In genomic region chr8:121949941-121950748, GRCm38 (mm10) we compare ENCODE assay signal across 7 mouse cellular contexts. TPM values are rescaled to one million over a fixed set of nuclear protein-coding genes. Genes with fewer than 3 reads are reported as not detected.
A peak's percentile ranks its signal among the peaks of the same experiment; 100 is the strongest.
DNase-seq lines count a peak whose midpoint lies in the region; ATAC-seq lines count a peak whose summit lies in the region.

No protein-coding gene starts in this region.

- H3K27me3 ChIP-seq in embryonic facial prominence, embryonic 11.5 days (ENCODE audit: control insufficient read depth, insufficient read depth, low read length) = no peaks in the 10 kb centered on the region
- H3K27me3 ChIP-seq in limb, embryonic 10.5 days (ENCODE audit: low read depth, poor library complexity, severe bottlenecking) = no peaks in the 10 kb centered on the region
- 0 out of 2 replicates have a peak, but pooled peaks cover 2% of the 10 kb centered on the region for H3K27me3 ChIP-seq in midbrain, embryonic 13.5 days

- H3K9ac ChIP-seq in embryonic facial prominence, embryonic 11.5 days (replicated peaks; ENCODE audit: low read length) = peak overlapping the region; percentile 98
- peak overlapping the region; percentile 99 for H3K9ac ChIP-seq in midbrain, embryonic 13.5 days (replicated peaks)

- H3K4me2 ChIP-seq in embryonic facial prominence, embryonic 11.5 days (ENCODE audit: low read depth, low read length) = peak overlapping the region; percentile 79
- H3K4me2 ChIP-seq in midbrain, embryonic 13.5 days (replicated peaks) = peak overlapping the region; percentile 90

- DNase-seq in adrenal gland, postnatal 14 days = peak; percentile 99
- peak; percentile 98 for DNase-seq in embryonic facial prominence, embryonic 11.5 days (ENCODE audit: low spot score)
- peak; percentile 99 for DNase-seq in kidney, adult 11 months
- peak; percentile 98 for DNase-seq in limb, embryonic 10.5 days (ENCODE audit: low spot score)
- peak; percentile 99 for DNase-seq in spleen, adult 12 weeks (ENCODE audit: low spot score)

- H3K27ac ChIP-seq in embryonic facial prominence, embryonic 11.5 days (replicated peaks; ENCODE audit: low read depth, low read length) = peak overlapping the region; percentile 84
- H3K27ac ChIP-seq in limb, embryonic 10.5 days = peak overlapping the region; percentile 92
- H3K27ac ChIP-seq in midbrain, embryonic 13.5 days = peak overlapping the region; percentile 96

- H3K4me3 ChIP-seq in embryonic facial prominence, embryonic 11.5 days (ENCODE audit: low read depth, low read length) = peak overlapping the region; percentile 95
- H3K4me3 ChIP-seq in limb, embryonic 10.5 days = peak overlapping the region; percentile 97
- peak overlapping the region; percentile 95 for H3K4me3 ChIP-seq in midbrain, embryonic 13.5 days (replicated peaks)

- no peaks in the 10 kb centered on the region for H3K36me3 ChIP-seq in embryonic facial prominence, embryonic 11.5 days (replicated peaks; ENCODE audit: control insufficient read depth, insufficient read depth, low read depth, low read length)
- peaks cover 28% of the 10 kb centered on the region for H3K36me3 ChIP-seq in limb, embryonic 10.5 days
- peaks cover 15% of the 10 kb centered on the region for H3K36me3 ChIP-seq in midbrain, embryonic 13.5 days

- under 1% methylated on average over 63 of the region's 66 CpGs for WGBS in embryonic facial prominence, embryonic 11.5 days
- WGBS in limb, embryonic 10.5 days = under 1% methylated on average over 66 of the region's 66 CpGs
- under 1% methylated on average over 64 of the region's 66 CpGs for WGBS in midbrain, embryonic 13.5 days

- ATAC-seq in embryonic facial prominence, embryonic 11.5 days (replicated peaks; ENCODE audit: insufficient number of reproducible peaks, low FRiP score, low TSS enrichment, low read depth) = peak; percentile 91
- peak; percentile 69 for ATAC-seq in granulocyte monocyte progenitor cell, adult 5-6 weeks (replicated peaks; ENCODE audit: poor library complexity, severe bottlenecking)
- ATAC-seq in midbrain, embryonic 13.5 days = peak; percentile 96

- no peaks in the 10 kb centered on the region for H3K9me3 ChIP-seq in embryonic facial prominence, embryonic 11.5 days (replicated peaks; ENCODE audit: control insufficient read depth, low read length)
- H3K9me3 ChIP-seq in limb, embryonic 10.5 days (replicated peaks) = no peaks in the 10 kb centered on the region
- H3K9me3 ChIP-seq in midbrain, embryonic 13.5 days = no peaks in the 10 kb centered on the region

- H3K4me1 ChIP-seq in embryonic facial prominence, embryonic 11.5 days (ENCODE audit: control insufficient read depth, insufficient read depth, low read length) = peaks cover 4% of the 10 kb centered on the region; the same call in 1 of the 2 replicates
- peaks cover 48% of the 10 kb centered on the region for H3K4me1 ChIP-seq in limb, embryonic 10.5 days
- peaks cover 58% of the 10 kb centered on the region for H3K4me1 ChIP-seq in midbrain, embryonic 13.5 days (replicated peaks)

RNA-seq across cellular contexts. Expression of gene Banp, which starts 0.6 kb away (rescaled TPM):
- total RNA-seq in adrenal gland, postnatal 14 days (2021) = 30.4 and 31.2 TPM in 2 replicates
- 50.5 and 56.2 TPM in 2 replicates for polyA plus RNA-seq in embryonic facial prominence, embryonic 11.5 days (2014; fragmentation: Nextera tagmentation; extraction: Ambion mirVana)
- 12.9 and 16.4 TPM in 2 replicates for total RNA-seq in granulocyte monocyte progenitor cell, adult 5-6 weeks (2014; fragmentation: Nextera tagmentation)
- total RNA-seq in granulocyte monocyte progenitor cell, adult 5-6 weeks (2017) = 19.3 and 31.1 TPM in 2 replicates
- polyA plus RNA-seq in limb, embryonic 10.5 days (2016; fragmentation: Nextera tagmentation; extraction: Ambion mirVana) = 55.4 and 60.0 TPM in 2 replicates
- 59.0 and 62.4 TPM in 2 replicates for polyA plus RNA-seq in midbrain, embryonic 13.5 days (2015; fragmentation: Nextera tagmentation; extraction: Ambion mirVana)

RNA-seq across cellular contexts. Expression of gene Car5a, which starts 5.4 kb away (rescaled TPM):
- total RNA-seq in adrenal gland, postnatal 14 days (2021) = 0.30 and 6.4 TPM in 2 replicates
- polyA plus RNA-seq in embryonic facial prominence, embryonic 11.5 days (2014; fragmentation: Nextera tagmentation; extraction: Ambion mirVana) = not detected in 2 replicates
- not detected in 2 replicates for total RNA-seq in granulocyte monocyte progenitor cell, adult 5-6 weeks (2014; fragmentation: Nextera tagmentation)
- not detected in 2 replicates for total RNA-seq in granulocyte monocyte progenitor cell, adult 5-6 weeks (2017)
- polyA plus RNA-seq in limb, embryonic 10.5 days (2016; fragmentation: Nextera tagmentation; extraction: Ambion mirVana) = 0.20 TPM in 1 of 2 replicates, not detected in the other
- polyA plus RNA-seq in midbrain, embryonic 13.5 days (2015; fragmentation: Nextera tagmentation; extraction: Ambion mirVana) = 0.12 and 0.53 TPM in 2 replicates

RNA-seq across cellular contexts. Expression of gene Slc7a5, which starts 42.7 kb away (rescaled TPM):
- 41.4 and 46.8 TPM in 2 replicates for total RNA-seq in adrenal gland, postnatal 14 days (2021)
- 17.7 and 19.7 TPM in 2 replicates for polyA plus RNA-seq in embryonic facial prominence, embryonic 11.5 days (2014; fragmentation: Nextera tagmentation; extraction: Ambion mirVana)
- total RNA-seq in granulocyte monocyte progenitor cell, adult 5-6 weeks (2014; fragmentation: Nextera tagmentation) = 63.5 and 63.6 TPM in 2 replicates
- 22.8 and 29.4 TPM in 2 replicates for total RNA-seq in granulocyte monocyte progenitor cell, adult 5-6 weeks (2017)
- 16.8 and 19.3 TPM in 2 replicates for polyA plus RNA-seq in limb, embryonic 10.5 days (2016; fragmentation: Nextera tagmentation; extraction: Ambion mirVana)
- 34.2 and 37.3 TPM in 2 replicates for polyA plus RNA-seq in midbrain, embryonic 13.5 days (2015; fragmentation: Nextera tagmentation; extraction: Ambion mirVana)

Comparison
In these comparisons a context has a peak if more than half of its experiments do, and no peak if none do; other contexts are left out.
1. Peak in every context shown above with its lines: DNase-seq, ATAC-seq, H3K4me3 ChIP-seq and H3K27ac ChIP-seq.